Mouse (Mus musculus): ENCODE measurements around the gene Dmbt1.
"Not testable (repeated sequence)": the region's sequence is repeated elsewhere in the genome, so short reads cannot be mapped to it uniquely, and the experiment has no call there.

- not testable (repeated sequence) for TF ChIP-seq CTCF (IDR thresholded peaks at IDR 0.05; ENCODE audit: low read depth, low read length); GATA1 (IDR thresholded peaks at IDR 0.05; ENCODE audit: borderline replicate concordance, low read length); POLR2AphosphoS5 (IDR thresholded peaks at IDR 0.05; ENCODE audit: insufficient replicate concordance, low read depth, low read length); GATA2 (IDR thresholded peaks at IDR 0.05; ENCODE audit: borderline replicate concordance, low read depth, low read length); TAL1 (conservative IDR thresholded peaks at IDR 0.05; ENCODE audit: low read depth, low read length)
Measured at GRCm38 (mm10) chr7:131059808-131060207, 28.0 kb downstream of the Dmbt1 start.
